ENCODE assay signal across 10 mouse cellular contexts in the genomic region with DNA sequence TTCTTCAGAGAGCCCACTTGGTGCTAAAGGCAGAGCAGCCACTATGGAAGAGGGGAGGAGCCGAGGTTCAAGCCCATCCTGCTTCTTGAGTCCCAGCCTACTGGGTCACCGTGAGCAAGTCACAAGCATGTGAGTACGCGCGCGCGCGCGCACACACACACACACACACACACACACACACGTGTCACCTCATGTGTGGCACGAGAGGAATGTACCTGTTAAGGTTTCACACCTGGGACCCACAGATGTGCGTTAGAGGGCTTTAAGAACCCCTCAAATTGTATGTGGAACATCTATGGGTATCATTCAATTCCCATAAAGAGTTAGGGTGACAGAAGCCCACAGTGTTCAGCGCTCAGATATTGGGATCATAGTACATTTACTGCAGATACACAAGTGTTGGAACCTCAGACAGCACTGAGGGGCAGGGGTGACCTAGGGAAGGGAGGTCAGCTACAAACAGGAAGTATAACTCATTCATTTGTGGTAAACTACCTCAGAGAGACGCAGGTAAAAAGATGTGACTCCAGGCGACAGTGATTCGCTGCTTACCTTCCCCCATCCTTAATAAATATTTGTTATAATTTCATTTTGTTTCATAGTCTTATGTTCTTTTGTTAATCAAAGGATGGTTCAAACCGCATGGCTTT. TPM values are rescaled to one million over a fixed set of nuclear protein-coding genes. Genes with fewer than 3 reads are reported as not detected.
DNase-seq lines count a peak whose midpoint lies in the region; ATAC-seq and TF ChIP-seq lines count a peak whose summit lies in the region.
"Had no signal": no experiment of that assay in that cellular context is flagged by ENCODE, and none has a peak within 500 bp of the region (broad histone marks: within the 10 kb centered on the region; RNA-seq: fewer than 3 reads in every experiment).

No protein-coding gene starts in this region.

- in situ Hi-C loops in ES-E14 (cut with MboI; ENCODE audit: low sequenced_read_pairs in 2 of 2, unreplicated experiment in 2 of 2) = loop anchor here in 1 of 2 experiments (10.0 kb wide), 1 partner anchor 141 kb away; no protein-coding TSS in a partner anchor

- ATAC-seq in kidney, embryonic 16.5 days (ENCODE audit: low FRiP score, low TSS enrichment) = no peak
- no peak for ATAC-seq in limb, embryonic 12.5 days (ENCODE audit: insufficient number of reproducible peaks, insufficient read depth, low FRiP score, low TSS enrichment, low read depth)
- ATAC-seq in stomach, embryonic 15.5 days (ENCODE audit: insufficient read depth, low FRiP score, low read depth) = no peak
- no peak for ATAC-seq in forebrain, embryonic 16.5 days

- 55% methylated on average over 17 of the region's 17 CpGs for WGBS in kidney, embryonic 16.5 days
- 63% methylated on average over 17 of the region's 17 CpGs for WGBS in limb, embryonic 12.5 days
- WGBS in stomach, embryonic 15.5 days = 59% methylated on average over 17 of the region's 17 CpGs
- WGBS in forebrain, embryonic 16.5 days = 71% methylated on average over 17 of the region's 17 CpGs

- H3K27me3 ChIP-seq in kidney, embryonic 16.5 days (ENCODE audit: insufficient read depth, low read length) = no peaks in the 10 kb centered on the region
- no peaks in the 10 kb centered on the region for H3K27me3 ChIP-seq in limb, embryonic 12.5 days
- no peaks in the 10 kb centered on the region for H3K27me3 ChIP-seq in stomach, embryonic 15.5 days (replicated peaks)
- no peaks in the 10 kb centered on the region for H3K27me3 ChIP-seq in forebrain, embryonic 16.5 days (replicated peaks; ENCODE audit: control insufficient read depth, insufficient read depth, low read length)

- H3K4me2 ChIP-seq in kidney, embryonic 16.5 days (replicated peaks; ENCODE audit: low read depth, low read length) = peak overlapping the region; percentile 19
- peak overlapping the region; percentile 31 for H3K4me2 ChIP-seq in limb, embryonic 12.5 days
- peak overlapping the region; percentile 35 for H3K4me2 ChIP-seq in stomach, embryonic 15.5 days
- H3K4me2 ChIP-seq in forebrain, embryonic 16.5 days (ENCODE audit: low read length) = no peak overlapping the region

- no peaks in the 10 kb centered on the region for H3K36me3 ChIP-seq in kidney, embryonic 16.5 days (ENCODE audit: insufficient read depth, low read length)
- H3K36me3 ChIP-seq in ES-E14 (ENCODE audit: control insufficient read depth, insufficient read depth, low read length, poor library complexity, severe bottlenecking) = no peaks in the 10 kb centered on the region
- H3K36me3 ChIP-seq in limb, embryonic 12.5 days = no peaks in the 10 kb centered on the region
- no peaks in the 10 kb centered on the region for H3K36me3 ChIP-seq in stomach, embryonic 15.5 days
- H3K36me3 ChIP-seq in forebrain, embryonic 16.5 days (ENCODE audit: control insufficient read depth, insufficient read depth) = no peaks in the 10 kb centered on the region
- H3K36me3 ChIP-seq: midbrain, embryonic 10.5 days had no signal

- 0 out of 2 replicates have a peak overlapping the region, but pooled peaks have one; percentile 0 for H3K27ac ChIP-seq in kidney, embryonic 16.5 days (ENCODE audit: low read length)
- H3K27ac ChIP-seq in ES-E14 (ENCODE audit: insufficient read depth, low read depth, low read length, poor library complexity, severe bottlenecking) = peak overlapping the region; percentile 67; the same call in 1 of the 2 replicates
- H3K27ac ChIP-seq in limb, embryonic 12.5 days = no peak overlapping the region
- H3K27ac ChIP-seq in stomach, embryonic 15.5 days = no peak overlapping the region
- no peak overlapping the region for H3K27ac ChIP-seq in forebrain, embryonic 16.5 days (ENCODE audit: low read length)
- H3K27ac ChIP-seq: midbrain, embryonic 10.5 days had no signal

- DNase-seq in kidney, adult 9 months = no peak
- DNase-seq in ES-E14 (ENCODE audit: low read depth, low spot score) = no peak
- DNase-seq in cerebellum, postnatal 10 days = no peak
- no peak for DNase-seq in kidney, adult 11 months

- H3K9me3 ChIP-seq in kidney, embryonic 16.5 days (ENCODE audit: low read length) = no peaks in the 10 kb centered on the region
- no peaks in the 10 kb centered on the region for H3K9me3 ChIP-seq in ES-E14 (ENCODE audit: control insufficient read depth, insufficient read depth, low read depth, low read length)
- no peaks in the 10 kb centered on the region for H3K9me3 ChIP-seq in limb, embryonic 12.5 days
- no peaks in the 10 kb centered on the region for H3K9me3 ChIP-seq in stomach, embryonic 15.5 days
- no peaks in the 10 kb centered on the region for H3K9me3 ChIP-seq in forebrain, embryonic 16.5 days (ENCODE audit: control insufficient read depth, low read length)
- H3K9me3 ChIP-seq: midbrain, embryonic 10.5 days had no signal

- peak overlapping the region; percentile 39; the same call in 1 of the 2 replicates for H3K9ac ChIP-seq in kidney, embryonic 16.5 days (replicated peaks; ENCODE audit: low read length)
- H3K9ac ChIP-seq in ES-E14 (ENCODE audit: insufficient read depth, low read depth, low read length, poor library complexity, severe bottlenecking) = no peak overlapping the region; the same call in 1 of the 2 replicates
- no peak overlapping the region for H3K9ac ChIP-seq in limb, embryonic 12.5 days (replicated peaks)
- H3K9ac ChIP-seq in stomach, embryonic 15.5 days = no peak overlapping the region
- no peak overlapping the region for H3K9ac ChIP-seq in forebrain, embryonic 16.5 days (replicated peaks; ENCODE audit: low read depth, low read length)

- H3K4me3 ChIP-seq in kidney, embryonic 16.5 days (ENCODE audit: low read length) = no peak overlapping the region
- peak overlapping the region; percentile 39 to 52; a peak in 3 of 4 replicates for H3K4me3 ChIP-seq in ES-E14 (ENCODE audit: insufficient read depth in 1 of 2, low read depth in 1 of 2, low read length in 2 of 2, poor library complexity in 1 of 2, severe bottlenecking in 1 of 2)
- no peak overlapping the region for H3K4me3 ChIP-seq in limb, embryonic 12.5 days (replicated peaks)
- no peak overlapping the region for H3K4me3 ChIP-seq in stomach, embryonic 15.5 days (replicated peaks)
- H3K4me3 ChIP-seq in forebrain, embryonic 16.5 days (replicated peaks; ENCODE audit: low read length) = no peak overlapping the region
- H3K4me3 ChIP-seq: midbrain, embryonic 10.5 days had no signal

- peaks cover 44% of the 10 kb centered on the region for H3K4me1 ChIP-seq in kidney, embryonic 16.5 days (ENCODE audit: insufficient read depth, low read length)
- H3K4me1 ChIP-seq in ES-E14 (ENCODE audit: control insufficient read depth in 2 of 2, insufficient read depth in 2 of 2, low read length in 2 of 2, poor library complexity in 1 of 2) = peaks cover 13 to 21% of the 10 kb centered on the region in 2 experiments
- peaks cover 36% of the 10 kb centered on the region for H3K4me1 ChIP-seq in limb, embryonic 12.5 days (replicated peaks)
- peaks cover 28% of the 10 kb centered on the region for H3K4me1 ChIP-seq in stomach, embryonic 15.5 days
- H3K4me1 ChIP-seq in forebrain, embryonic 16.5 days (replicated peaks; ENCODE audit: control insufficient read depth, insufficient read depth, low read length) = peaks cover 10% of the 10 kb centered on the region

TF ChIP-seq in ES-E14, 5 proteins besides CTCF, POLR2A, EP300 and RAD21:
- TF ChIP-seq ZNF384 (IDR thresholded peaks at IDR 0.05; ENCODE audit: low read depth, low read length) (no peak), ZC3H11A (IDR thresholded peaks at IDR 0.05; ENCODE audit: borderline replicate concordance, low read depth, low read length) (no peak)

RNA-seq across cellular contexts. Expression of a gene that starts 33.6 kb away (rescaled TPM):
- polyA plus RNA-seq in kidney, embryonic 16.5 days (2015; fragmentation: Nextera tagmentation; extraction: Ambion mirVana) = 39.1 and 40.1 TPM in 2 replicates
- total RNA-seq in ES-E14 (2012; rRNA removed) = 32.6 and 37.4 TPM in 2 replicates
- polyA plus RNA-seq in limb, embryonic 12.5 days (2016; fragmentation: Nextera tagmentation; extraction: Ambion mirVana) = 46.7 and 53.1 TPM in 2 replicates
- polyA plus RNA-seq in stomach, embryonic 15.5 days (2015; fragmentation: Nextera tagmentation; extraction: Ambion mirVana) = 38.2 TPM in 2 replicates
- 33.2 and 39.6 TPM in 2 replicates for polyA plus RNA-seq in forebrain, embryonic 16.5 days (2015; fragmentation: Nextera tagmentation; extraction: Ambion mirVana)

RNA-seq across cellular contexts. Expression of a gene that starts 52.4 kb away (rescaled TPM):
- not detected in 2 replicates for polyA plus RNA-seq in kidney, embryonic 16.5 days (2015; fragmentation: Nextera tagmentation; extraction: Ambion mirVana)
- total RNA-seq in ES-E14 (2012; rRNA removed) = not detected in 2 replicates
- not detected in 2 replicates for polyA plus RNA-seq in limb, embryonic 12.5 days (2016; fragmentation: Nextera tagmentation; extraction: Ambion mirVana)
- polyA plus RNA-seq in stomach, embryonic 15.5 days (2015; fragmentation: Nextera tagmentation; extraction: Ambion mirVana) = 2.5 TPM in 1 of 2 replicates, not detected in the other
- not detected in 2 replicates for polyA plus RNA-seq in forebrain, embryonic 16.5 days (2015; fragmentation: Nextera tagmentation; extraction: Ambion mirVana)
- total RNA-seq: common myeloid progenitor, adult 5-6 weeks had no signal

Comparison
In these comparisons a context has a peak if more than half of its experiments do, and no peak if none do; other contexts are left out.
1. H3K27ac ChIP-seq: peak in kidney, embryonic 16.5 days (single experiment) and ES-E14 (single experiment); none in limb, embryonic 12.5 days (single experiment), stomach, embryonic 15.5 days (single experiment) and forebrain, embryonic 16.5 days (single experiment).
2. H3K4me3 ChIP-seq: peak in ES-E14 (2 of 2); none in kidney, embryonic 16.5 days (single experiment), limb, embryonic 12.5 days (single experiment), stomach, embryonic 15.5 days (single experiment) and forebrain, embryonic 16.5 days (single experiment).